Mouse (Mus musculus) 3T3-L1 (cell line): Measurements from ENCODE around the gene Sgca.

Source experiments
- DNase-seq: peaks from one replicate; pipeline ENCODE4 v3.0.0-alpha.2; 2015; ENCODE audit warnings: low read depth, low spot score

The Sgca gene

GRCm38 (mm10) chr11:94944295-94944694 lies 31.8 kb downstream of the Sgca start:
- DNase-seq: peak; percentile 31

DNA sequence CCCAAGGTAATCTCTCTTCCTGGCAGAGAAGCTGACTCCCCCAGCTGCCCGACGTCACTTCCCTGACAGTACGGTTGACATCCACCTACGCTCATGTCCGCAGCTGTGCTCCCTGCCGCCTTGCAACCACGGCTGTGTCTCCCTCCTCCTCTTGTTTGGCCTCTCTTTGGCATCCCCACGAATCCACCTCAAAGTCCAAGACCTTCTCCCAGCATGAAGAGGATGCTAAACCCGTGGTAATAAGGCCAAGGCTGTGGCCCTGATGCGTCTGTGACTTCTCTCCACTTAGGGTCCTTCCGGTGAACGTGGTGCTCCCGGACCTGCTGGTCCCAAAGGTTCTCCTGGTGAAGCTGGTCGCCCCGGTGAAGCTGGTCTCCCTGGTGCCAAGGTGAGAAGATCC lies 33.1 kb downstream of the Sgca start:
- DNase-seq: no peak

DNA sequence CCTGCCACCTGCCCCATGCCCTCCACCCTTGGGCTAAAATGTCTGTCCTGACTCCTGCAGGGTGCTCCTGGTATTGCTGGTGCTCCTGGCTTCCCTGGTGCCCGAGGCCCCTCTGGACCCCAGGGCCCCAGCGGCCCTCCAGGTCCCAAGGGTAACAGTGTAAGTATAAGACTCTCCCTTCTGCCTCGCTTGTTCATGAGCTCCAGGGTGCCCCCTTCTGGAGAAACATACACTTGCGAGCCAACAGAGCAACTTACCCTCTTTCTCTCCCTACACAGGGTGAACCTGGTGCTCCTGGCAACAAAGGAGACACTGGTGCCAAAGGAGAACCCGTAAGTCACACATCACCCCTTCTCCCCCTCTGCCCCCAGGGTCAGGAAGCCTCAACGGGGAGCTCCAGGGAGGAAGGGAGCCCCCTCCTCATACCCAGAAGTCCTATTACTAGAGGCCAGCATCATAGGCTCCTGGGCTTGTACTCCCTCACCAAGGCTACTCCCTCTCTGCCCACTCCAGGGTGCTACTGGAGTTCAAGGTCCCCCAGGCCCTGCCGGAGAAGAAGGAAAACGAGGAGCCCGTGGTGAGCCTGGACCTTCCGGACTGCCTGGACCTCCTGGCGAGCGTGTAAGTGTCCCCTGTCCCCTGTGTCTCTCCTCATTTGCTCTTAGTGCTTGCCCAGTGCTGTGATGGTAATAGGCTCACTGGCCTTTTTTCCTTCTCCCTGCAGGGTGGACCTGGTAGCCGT lies 33.7 kb downstream of the Sgca start:
- peak; percentile 80 for DNase-seq

DNA sequence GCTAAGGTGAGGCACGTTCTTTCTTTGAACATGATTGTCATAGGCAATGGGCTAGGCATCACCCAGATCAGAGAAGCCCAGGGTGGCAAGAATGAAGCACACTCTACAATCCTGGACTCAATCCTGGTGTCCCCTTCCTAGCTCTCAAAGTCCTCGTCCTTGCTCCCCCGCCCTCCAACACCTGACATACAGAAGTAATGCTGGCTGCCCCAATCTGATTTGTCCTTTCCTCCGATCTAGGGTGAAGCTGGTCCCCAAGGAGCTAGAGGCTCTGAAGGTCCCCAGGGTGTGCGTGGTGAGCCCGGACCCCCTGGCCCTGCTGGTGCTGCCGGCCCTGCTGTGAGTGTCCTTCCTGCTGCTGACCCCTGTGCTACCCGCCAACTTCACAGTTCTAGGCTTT lies 34.4 kb downstream of the Sgca start:
- DNase-seq: peak; percentile 19

- peak; percentile 32 for DNase-seq
Measured at GRCm38 (mm10) chr11:94941121-94941520, 35.0 kb downstream of the Sgca start.

DNA sequence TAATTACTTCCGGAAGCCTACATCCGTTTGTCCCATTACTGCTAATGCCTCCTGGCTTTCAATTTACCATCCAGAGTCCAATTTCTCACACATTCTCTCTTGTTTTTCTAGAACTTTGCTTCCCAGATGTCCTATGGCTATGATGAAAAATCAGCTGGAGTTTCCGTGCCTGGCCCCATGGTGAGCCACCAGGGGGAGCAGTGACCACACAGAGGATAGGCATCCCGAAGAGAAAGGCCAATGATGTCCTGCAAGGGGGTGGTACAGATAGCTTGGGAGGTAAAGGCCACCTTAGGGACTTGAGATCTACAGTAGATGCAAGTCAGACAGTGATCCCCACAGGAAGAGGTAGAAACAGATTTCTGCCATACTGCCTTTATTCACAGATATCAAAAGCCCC lies 36.8 kb downstream of the Sgca start:
- DNase-seq: peak; percentile 89

- peak; percentile 43 for DNase-seq
Measured at GRCm38 (mm10) chr11:94938296-94938695, 37.8 kb downstream of the Sgca start.

GRCm38 (mm10) chr11:94937787-94938186 lies 38.3 kb downstream of the Sgca start:
- DNase-seq: peak; percentile 63

- DNase-seq: no peak
Measured at GRCm38 (mm10) chr11:94937335-94937781, 38.8 kb downstream of the Sgca start.

GRCm38 (mm10) chr11:94936851-94937295 lies 39.3 kb downstream of the Sgca start:
- peak; percentile 97 for DNase-seq

DNA sequence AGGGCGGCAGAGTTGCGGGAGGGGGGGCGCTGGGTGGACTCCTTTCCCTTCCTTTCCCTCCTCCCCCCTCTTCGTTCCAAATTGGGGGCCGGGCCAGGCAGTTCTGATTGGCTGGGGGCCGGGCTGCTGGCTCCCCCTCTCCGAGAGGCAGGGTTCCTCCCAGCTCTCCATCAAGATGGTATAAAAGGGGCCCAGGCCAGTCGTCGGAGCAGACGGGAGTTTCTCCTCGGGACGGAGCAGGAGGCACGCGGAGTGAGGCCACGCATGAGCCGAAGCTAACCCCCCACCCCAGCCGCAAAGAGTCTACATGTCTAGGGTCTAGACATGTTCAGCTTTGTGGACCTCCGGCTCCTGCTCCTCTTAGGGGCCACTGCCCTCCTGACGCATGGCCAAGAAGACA lies 40.1 kb downstream of the Sgca start, which contains the start of gene Col1a1:
Gene Col1a1 (plus strand): TSS at position 180 of the 400 bp plus-strand sequence.
- peak; percentile 95 for DNase-seq

GRCm38 (mm10) chr11:94934526-94934925 lies 41.6 kb downstream of the Sgca start:
- DNase-seq: peak; percentile 74

DNA sequence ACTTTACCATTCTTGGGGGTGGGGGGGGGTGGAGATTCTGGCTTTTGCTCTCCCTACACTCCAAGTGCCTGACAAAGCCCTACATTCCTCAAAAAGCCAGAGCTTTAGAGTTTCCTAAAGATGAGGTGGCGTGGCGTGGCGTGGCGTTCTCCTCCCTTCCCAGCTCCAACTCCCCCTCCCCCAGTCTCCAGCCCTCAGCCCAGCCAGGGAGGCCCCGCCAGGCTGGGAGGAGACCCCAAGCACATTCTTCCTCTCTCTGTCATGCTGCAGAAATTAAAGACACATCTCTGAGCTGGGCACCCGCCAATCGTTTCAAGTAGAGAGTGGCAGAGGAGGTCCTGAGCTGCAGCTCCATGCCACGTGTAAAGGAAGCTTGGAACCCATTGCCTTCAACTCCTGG lies 42.5 kb downstream of the Sgca start:
- peak; percentile 95 for DNase-seq

GRCm38 (mm10) chr11:94930151-94930550 lies 46.0 kb downstream of the Sgca start:
- DNase-seq: peak; percentile 62

GRCm38 (mm10) chr11:94929599-94929998 lies 46.5 kb downstream of the Sgca start:
- DNase-seq: peak; percentile 71

DNA sequence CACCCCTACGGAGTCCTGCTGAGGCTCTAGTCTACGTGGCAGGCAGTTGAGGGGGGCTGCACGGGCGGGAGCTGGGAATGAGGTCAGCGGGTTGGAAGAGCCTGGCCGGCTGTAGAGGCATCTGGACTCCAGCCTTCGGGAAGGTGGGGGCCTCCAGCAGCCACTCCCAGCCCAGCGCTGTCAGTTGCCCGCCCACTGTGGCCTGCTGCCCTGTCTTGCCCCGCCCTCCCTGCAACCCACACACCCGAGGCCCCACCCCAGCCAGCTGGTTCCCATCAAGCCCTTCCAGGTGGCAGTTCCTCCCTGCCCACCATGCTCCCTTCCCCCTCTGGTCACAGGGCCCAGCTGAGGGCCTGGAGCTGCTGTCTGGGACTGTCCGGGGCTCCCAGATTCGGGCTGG lies 47.3 kb downstream of the Sgca start:
- DNase-seq: peak; percentile 98

- DNase-seq: peak; percentile 95
Measured at GRCm38 (mm10) chr11:94927771-94928291, 48.3 kb downstream of the Sgca start.

DNA sequence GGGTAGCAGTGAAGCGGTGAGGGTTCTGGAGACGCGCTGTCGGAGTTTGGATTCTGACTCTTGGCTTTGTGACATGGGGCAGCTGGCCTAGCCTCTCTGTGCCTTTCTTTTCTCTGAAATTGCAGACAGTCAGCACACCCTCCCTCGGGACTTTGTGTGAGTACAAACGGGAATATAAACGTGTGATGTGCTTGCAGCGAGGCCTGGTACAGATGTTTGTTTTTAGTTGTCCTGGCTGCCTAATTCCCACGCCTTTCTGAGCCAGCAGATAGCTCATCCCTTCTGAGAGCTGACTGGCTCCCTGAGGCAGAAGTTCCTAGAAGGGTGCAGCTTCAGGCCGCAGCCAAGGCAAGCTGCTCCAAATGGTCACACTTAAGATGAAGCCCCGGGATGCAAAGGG lies 49.7 kb downstream of the Sgca start:
- peak; percentile 75 for DNase-seq

DNA sequence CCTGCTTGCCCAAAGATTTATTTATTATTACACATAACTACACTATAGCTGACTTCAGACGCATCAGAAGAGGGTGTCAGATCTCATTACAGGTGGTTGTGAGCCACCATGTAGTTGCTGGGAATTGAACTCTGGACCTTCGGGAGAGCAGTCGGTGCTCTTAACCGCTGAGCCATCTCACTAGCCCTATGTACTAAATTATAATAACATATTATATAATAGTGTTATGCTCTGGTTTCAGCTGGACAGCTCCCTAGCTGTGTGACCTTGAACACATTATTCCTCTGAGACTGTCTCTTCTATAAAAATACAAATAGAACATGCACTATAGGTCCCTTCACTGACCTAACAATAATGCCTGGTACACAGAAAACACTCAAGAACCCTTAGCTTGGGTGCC lies 51.1 kb downstream of the Sgca start:
- no peak for DNase-seq

GRCm38 (mm10) chr11:94920996-94921401 lies 55.1 kb downstream of the Sgca start:
- peak; percentile 69 for DNase-seq

- DNase-seq: peak; percentile 63
Measured at GRCm38 (mm10) chr11:94917717-94918116, 58.4 kb downstream of the Sgca start.

- peak; percentile 96 for DNase-seq
Measured at GRCm38 (mm10) chr11:94916477-94916876, 59.6 kb downstream of the Sgca start.
